Mouse (Mus musculus): ENCODE data around the gene Limch1.

DNA sequence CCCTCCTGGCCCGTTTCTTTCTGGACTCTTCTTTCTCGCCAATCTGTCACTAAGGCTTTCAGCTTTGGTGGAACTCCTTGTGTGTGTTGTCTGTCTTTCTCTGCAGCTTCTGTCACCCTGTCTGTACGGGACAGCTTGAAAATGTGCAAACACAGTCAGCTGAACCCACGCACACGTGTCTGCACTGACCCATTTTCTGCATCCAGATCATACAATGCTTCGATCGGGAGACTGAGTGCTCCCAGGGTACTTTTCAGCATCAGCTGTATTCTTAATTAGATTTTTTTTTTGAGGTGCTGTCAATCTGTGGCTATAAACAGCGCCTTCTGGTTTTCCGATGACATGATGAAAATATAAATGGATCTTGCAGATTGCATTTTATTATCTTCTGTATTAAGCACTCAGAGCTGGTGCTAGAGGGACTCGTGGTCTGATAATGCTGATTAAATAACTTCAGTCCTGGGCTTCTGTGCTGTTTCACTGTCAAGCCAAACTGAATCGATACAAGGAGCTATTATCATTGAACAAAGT lies 105.2 kb downstream of the Limch1 start:
- TF ChIP-seq E2F4 (IDR thresholded peaks at IDR 0.05; ENCODE audit: insufficient replicate concordance, low read depth, low read length) (no peak), POLR2A (IDR thresholded peaks at IDR 0.05; ENCODE audit: low read depth, low read length) (no peak), USF1 (IDR thresholded peaks at IDR 0.05; ENCODE audit: low read depth, low read length) (no peak), KAT2A (IDR thresholded peaks at IDR 0.05; ENCODE audit: insufficient replicate concordance, low read length) (no peak), CTCF (conservative IDR thresholded peaks at IDR 0.05 in 1 of 2, IDR thresholded peaks at IDR 0.05 in 1 of 2; ENCODE audit: low read depth in 2 of 2, low read length in 2 of 2) (no peak)
